Mouse (Mus musculus) kidney, postnatal 0 days (tissue): ENCODE data around the gene Rdh8. TPM values are rescaled to one million over a fixed set of nuclear protein-coding genes. Genes with fewer than 3 reads are reported as not detected.

ENCODE experiments used
- ATAC-seq: fragments of 200-750 bp; cut with Nextera tagmentation; replicated peaks from 2 replicates; pipeline ENCODE4 v1.8.0; 2017; ENCODE audit warnings: low read depth, moderate number of reproducible peaks, moderate TSS enrichment, moderate library complexity; ENCODE audit not compliant: low FRiP score
- DNase-seq: peaks from one replicate; pipeline ENCODE4 v3.0.0-alpha.2; 2016; ENCODE audit warnings: low spot score
- H3K27ac ChIP-seq: fragments of 300-500 bp; sonication (generic); 2 replicates; pipeline ENCODE4 v1.5.1; 2014; ENCODE audit warnings: mild to moderate bottlenecking
- H3K27me3 ChIP-seq: fragments of 300-500 bp; sonication (generic); 2 replicates; pipeline ENCODE4 v1.6.1; 2014; ENCODE audit warnings: low read length, mixed read lengths; ENCODE audit not compliant: insufficient read depth
- H3K36me3 ChIP-seq: fragments of 300-500 bp; sonication (generic); 2 replicates; pipeline ENCODE4 v1.6.1; 2014; ENCODE audit warnings: low read length, mixed read lengths; ENCODE audit not compliant: insufficient read depth
- H3K4me1 ChIP-seq: fragments of 300-500 bp; sonication (generic); replicated peaks from 2 replicates; pipeline ENCODE4 v1.6.1; 2014; ENCODE audit warnings: antibody characterized with exemption, low read length, mixed read lengths; ENCODE audit not compliant: insufficient read depth
- H3K4me2 ChIP-seq: fragments of 300-500 bp; sonication (generic); 2 replicates; pipeline ENCODE4 v1.6.1; 2014; ENCODE audit warnings: mild to moderate bottlenecking, low read length, moderate library complexity, mixed read lengths
- H3K4me3 ChIP-seq: fragments of 300-500 bp; sonication (generic); replicated peaks from 2 replicates; pipeline ENCODE4 v1.5.1; 2014; ENCODE audit warnings: low read depth, low read length
- H3K9ac ChIP-seq: fragments of 300-500 bp; sonication (generic); 2 replicates; pipeline ENCODE4 v1.6.1; 2014; ENCODE audit warnings: low read depth, low read length
- H3K9me3 ChIP-seq: fragments of 300-500 bp; sonication (generic); replicated peaks from 2 replicates; pipeline ENCODE4 v1.6.1; 2016; ENCODE audit warnings: low read length, inconsistent platforms, mixed read lengths
- CTCF ChIP-seq: IDR thresholded peaks from 2 replicates; pipeline ENCODE4 v1.5.1; 2016; ENCODE audit warnings: antibody characterized with exemption, low read depth, mild to moderate bottlenecking, moderate library complexity
- WGBS: fragments of 180-500 bp; shearing (Covaris S2); extraction: QIAGEN DNeasy Blood & Tissue Kit; methylation state at CpG from one replicate; pipeline ENCODE4 v1.1.7; 2014; 5-methylcytosine and 5-hydroxymethylcytosine counted together
- polyA plus RNA-seq: library from polyadenylated mRNA; unstranded; fragments of >200 nt; fragmentation: Nextera tagmentation; extraction: Ambion mirVana; gene quantifications from 2 replicates; pipeline ENCODE4 v1.2.1, GENCODE M21; 2015

Rdh8 gene
- polyA plus RNA-seq, 1 experiment from 2014 or later = not detected

GRCm38 (mm10) chr9:20842670-20843069, 24.4 kb downstream of the Rdh8 start:
- Histone ChIP-seq H3K36me3 (no peaks in the 10 kb centered on the region), H3K9ac (no peak overlapping the region), H3K9me3 (no peaks in the 10 kb centered on the region), H3K4me3 (no peak overlapping the region), H3K4me2 (no peak overlapping the region), H3K27ac (no peak overlapping the region), H3K4me1 (no peaks in the 10 kb centered on the region), H3K27me3 (no peaks in the 10 kb centered on the region)
- peak; percentile 60 for DNase-seq
- WGBS = 23% methylated on average over 2 of the region's 2 CpGs
- peak; percentile 59; the same call in 1 of the 2 replicates for ATAC-seq
- peak; percentile 68 for TF ChIP-seq CTCF

GRCm38 (mm10) chr9:20850179-20850578, 31.9 kb downstream of the Rdh8 start:
- no peak overlapping the region for H3K27ac ChIP-seq
- H3K36me3 ChIP-seq = no peaks in the 10 kb centered on the region
- H3K27me3 ChIP-seq = no peaks in the 10 kb centered on the region
- no peak for DNase-seq
- H3K4me3 ChIP-seq = no peak overlapping the region
- WGBS = 88% methylated on average over 2 of the region's 2 CpGs
- no peak overlapping the region for H3K9ac ChIP-seq
- H3K9me3 ChIP-seq = no peaks in the 10 kb centered on the region
- ATAC-seq = no peak
- H3K4me2 ChIP-seq = no peak overlapping the region
- H3K4me1 ChIP-seq = no peaks in the 10 kb centered on the region
- TF ChIP-seq CTCF = no peak

- H3K36me3 ChIP-seq = no peaks in the 10 kb centered on the region
- ATAC-seq (peak; percentile 44; the same call in 1 of the 2 replicates), DNase-seq (peak; percentile 87)
- 9% methylated on average over 6 of the region's 6 CpGs for WGBS
- no peak overlapping the region for H3K27ac ChIP-seq
- H3K27me3 ChIP-seq = no peaks in the 10 kb centered on the region
- no peak overlapping the region for H3K4me3 ChIP-seq
- H3K9ac ChIP-seq = no peak overlapping the region
- no peaks in the 10 kb centered on the region for H3K9me3 ChIP-seq
- no peak for TF ChIP-seq CTCF
- no peak overlapping the region for H3K4me2 ChIP-seq
- no peaks in the 10 kb centered on the region for H3K4me1 ChIP-seq
These were observed 38.8 kb downstream of the Rdh8 start for GRCm38 (mm10) chr9:20857131-20857530.

- Histone ChIP-seq H3K27me3 (no peaks in the 10 kb centered on the region), H3K4me2 (no peak overlapping the region), H3K9me3 (no peaks in the 10 kb centered on the region), H3K27ac (no peak overlapping the region), H3K4me1 (no peaks in the 10 kb centered on the region), H3K36me3 (no peaks in the 10 kb centered on the region), H3K9ac (no peak overlapping the region), H3K4me3 (no peak overlapping the region)
- DNase-seq (no peak), ATAC-seq (no peak; the same call in 1 of the 2 replicates)
- no peak for TF ChIP-seq CTCF
- WGBS = 43% methylated on average over 6 of the region's 6 CpGs
These were observed 41.6 kb downstream of the Rdh8 start for GRCm38 (mm10) chr9:20859926-20860325.

- TF ChIP-seq CTCF = peak; percentile 69
- WGBS = 10% methylated on average over 4 of the region's 4 CpGs
- Histone ChIP-seq H3K27me3 (no peaks in the 10 kb centered on the region), H3K4me2 (no peak overlapping the region), H3K9ac (no peak overlapping the region), H3K4me1 (no peaks in the 10 kb centered on the region), H3K36me3 (no peaks in the 10 kb centered on the region), H3K9me3 (no peaks in the 10 kb centered on the region), H3K4me3 (no peak overlapping the region), H3K27ac (no peak overlapping the region)
- DNase-seq (peak; percentile 44), ATAC-seq (no peak)
These were observed 43.5 kb downstream of the Rdh8 start for GRCm38 (mm10) chr9:20861821-20862220.

- Histone ChIP-seq H3K9ac (no peak overlapping the region), H3K36me3 (no peaks in the 10 kb centered on the region), H3K27ac (no peak overlapping the region), H3K4me2 (no peak overlapping the region), H3K9me3 (no peaks in the 10 kb centered on the region), H3K4me1 (no peaks in the 10 kb centered on the region), H3K27me3 (no peaks in the 10 kb centered on the region), H3K4me3 (no peak overlapping the region)
- no peak for DNase-seq
- 0 out of 2 replicates have a peak, but pooled peaks have one; percentile 29 for ATAC-seq
- 41% methylated on average over 4 of the region's 4 CpGs for WGBS
- no peak for TF ChIP-seq CTCF
These were observed 43.9 kb downstream of the Rdh8 start for GRCm38 (mm10) chr9:20862225-20862624.

- Histone ChIP-seq H3K36me3 (0 out of 2 replicates have a peak, but pooled peaks cover 6% of the 10 kb centered on the region), H3K4me2 (no peak overlapping the region), H3K4me3 (no peak overlapping the region), H3K27ac (no peak overlapping the region), H3K4me1 (no peaks in the 10 kb centered on the region; the same call in 1 of the 2 replicates), H3K9ac (no peak overlapping the region), H3K9me3 (no peaks in the 10 kb centered on the region), H3K27me3 (no peaks in the 10 kb centered on the region)
- WGBS = 58% methylated on average over 3 of the region's 3 CpGs
- DNase-seq (no peak), ATAC-seq (no peak)
- TF ChIP-seq CTCF = no peak
These were observed 48.6 kb downstream of the Rdh8 start for GRCm38 (mm10) chr9:20866879-20867278.
